Mouse (Mus musculus) cerebellum, postnatal 10 days (tissue): ENCODE measurements around the gene Prss34.
A peak's percentile ranks its signal among the peaks of the same experiment; 100 is the strongest.

Experiments used
- DNase-seq, 2 experiments: peaks; one replicate each; pipeline ENCODE4 v3.0.0; 2021; ENCODE audit warnings: mixed read lengths in 2 of 2

Prss34 gene

DNA sequence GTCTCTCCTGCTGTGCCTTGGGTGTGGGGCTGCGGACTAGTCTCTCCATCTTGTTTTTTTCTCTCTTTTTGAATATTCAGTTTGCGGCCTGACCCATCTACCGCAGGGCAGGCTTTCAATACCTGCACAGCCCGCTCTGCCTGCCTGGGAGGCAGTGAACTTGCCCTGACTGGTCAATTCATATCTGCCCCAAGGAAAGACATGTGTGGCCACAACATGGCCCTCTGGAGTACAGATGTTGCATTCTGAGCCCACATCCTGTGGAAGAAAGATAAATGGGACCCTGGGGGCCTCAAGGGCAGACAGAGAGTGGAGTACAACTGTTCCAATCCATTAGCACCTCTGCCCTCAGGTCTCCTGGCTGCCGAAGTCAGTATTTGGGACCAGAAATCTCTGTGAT, at the start of gene Prss34:
Prss34 (plus strand) TSS at position 301 of the 400 bp plus-strand sequence.
- DNase-seq, result no peak

DNA sequence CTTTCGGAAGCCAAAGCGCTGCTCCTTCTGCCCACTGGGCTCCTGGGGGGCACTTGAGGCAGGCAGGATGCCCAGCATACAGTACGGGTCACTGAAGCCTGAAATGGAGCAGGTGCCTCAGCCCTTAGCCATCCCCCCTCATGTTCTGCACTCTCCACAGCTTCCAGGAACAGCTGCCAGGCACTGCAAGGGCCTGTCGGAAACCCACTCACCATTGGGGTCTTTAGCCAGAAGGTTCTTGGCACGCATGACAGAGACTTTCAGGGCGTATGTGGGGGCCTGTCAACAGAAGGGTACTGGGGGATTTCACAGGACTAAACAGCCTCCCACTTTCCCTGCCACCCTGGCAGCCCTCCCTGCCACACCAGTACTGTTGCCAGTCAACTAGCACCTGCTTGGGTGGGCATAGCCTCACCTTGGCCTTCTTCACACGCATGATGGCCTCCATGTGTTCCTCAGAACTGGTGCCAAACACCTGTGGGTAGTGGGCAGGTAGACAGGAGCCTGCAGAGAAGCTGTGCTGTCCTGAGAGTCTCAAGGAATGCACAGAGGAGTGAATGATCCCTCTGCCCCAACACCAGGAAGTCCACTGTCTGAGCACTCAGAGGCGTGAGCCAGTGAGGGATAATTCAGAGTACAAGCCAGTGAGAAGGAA, 47.9 kb upstream of the Prss34 start:
- DNase-seq, result peak; percentile 91

DNA sequence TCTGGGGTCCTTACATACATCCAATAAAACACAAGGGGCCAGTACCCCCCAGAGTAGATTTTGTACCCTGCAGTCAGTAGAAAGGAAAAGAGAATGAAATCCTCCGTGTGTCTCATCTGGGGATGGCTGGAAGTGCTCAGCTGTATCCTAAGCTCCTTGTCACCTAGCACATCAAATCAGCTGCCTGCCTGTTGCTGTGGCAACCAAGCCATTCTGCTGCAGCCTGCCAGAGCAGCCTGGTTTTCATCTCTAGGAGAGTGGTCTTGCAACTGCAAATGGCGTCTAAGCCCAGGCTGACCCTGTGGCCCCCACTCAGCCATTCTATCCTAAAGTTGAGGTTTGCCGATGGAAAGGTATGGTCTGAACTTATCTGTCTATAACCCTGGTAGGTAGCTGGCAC, 45.6 kb upstream of the Prss34 start:
- peak in 1 of 2 experiments; percentile 13 for DNase-seq

DNA sequence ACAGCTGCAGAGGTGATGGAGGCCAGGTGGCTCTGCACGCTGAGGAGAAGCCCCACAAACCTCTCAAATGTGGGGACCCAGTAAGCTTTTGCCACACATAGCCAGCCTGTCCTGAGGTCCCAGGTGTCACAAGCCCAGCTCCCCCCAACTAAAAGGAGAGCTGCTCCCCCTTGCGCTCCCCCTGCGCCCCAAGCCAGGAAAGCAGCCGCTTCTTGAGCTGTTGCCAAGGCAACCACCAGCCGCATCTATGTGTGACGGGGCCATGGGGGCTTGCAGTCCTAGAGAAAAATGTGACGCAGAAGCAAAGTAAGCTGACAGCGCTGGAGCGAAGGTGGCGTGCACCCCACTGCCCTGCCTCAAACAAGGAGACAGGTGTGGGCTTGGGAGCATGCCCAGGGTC, 44.4 kb upstream of the Prss34 start:
- DNase-seq, result peak; percentile 46 to 47

DNA sequence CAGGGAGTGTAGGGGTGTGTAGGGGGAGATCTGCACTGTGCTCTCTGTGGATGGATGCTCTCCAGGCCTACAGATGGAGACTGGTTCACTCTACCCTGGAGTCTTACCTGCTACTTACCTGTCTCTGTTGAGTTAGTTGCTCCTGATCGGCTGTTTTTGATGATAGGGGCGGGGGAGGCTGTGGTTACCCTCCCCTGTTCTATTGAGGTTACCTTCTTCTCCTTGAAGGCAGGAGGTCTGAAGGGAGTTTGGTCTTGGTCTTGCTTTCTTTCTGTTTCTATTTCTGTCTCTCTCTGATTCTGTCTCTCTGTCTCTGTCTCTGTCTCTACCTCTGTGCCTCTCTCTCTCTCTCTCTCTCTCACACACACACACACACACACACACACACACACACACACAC, 43.1 kb upstream of the Prss34 start:
- DNase-seq, result no peak

DNA sequence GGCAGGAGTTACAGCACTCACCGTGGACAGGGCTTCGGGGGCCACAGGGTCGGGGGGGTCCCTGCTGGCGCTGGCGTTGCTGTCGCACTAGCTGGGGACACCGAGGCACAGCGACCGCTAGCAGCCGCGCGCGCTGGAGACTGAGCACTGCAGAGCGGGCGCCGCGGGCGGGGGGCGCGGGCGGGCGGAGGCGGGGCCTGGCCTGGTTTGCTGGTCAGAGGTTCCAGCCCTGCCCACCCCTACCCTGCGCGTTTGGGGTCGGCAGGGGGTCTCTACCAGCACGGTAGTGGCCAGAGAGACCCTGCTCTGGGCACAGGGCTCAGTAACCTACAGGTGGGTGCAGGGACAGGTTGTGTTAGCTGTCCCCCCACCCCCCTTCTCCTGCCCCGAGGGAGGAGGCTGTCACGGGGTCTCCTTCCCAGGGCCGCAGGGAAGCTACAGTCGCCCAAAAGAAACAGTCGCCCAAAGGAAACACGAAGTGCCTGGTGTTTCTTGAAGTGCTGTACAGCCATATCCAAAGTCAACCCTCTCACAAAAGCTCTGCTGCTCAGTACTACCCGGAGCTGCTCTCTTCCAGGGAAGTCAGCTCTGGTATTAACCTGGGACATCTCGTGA, 41.9 kb upstream of the Prss34 start, which contains the start of gene Baiap3:
Baiap3 (minus strand) TSS at position 225 of the 615 bp plus-strand sequence.
- no peak for DNase-seq

DNA sequence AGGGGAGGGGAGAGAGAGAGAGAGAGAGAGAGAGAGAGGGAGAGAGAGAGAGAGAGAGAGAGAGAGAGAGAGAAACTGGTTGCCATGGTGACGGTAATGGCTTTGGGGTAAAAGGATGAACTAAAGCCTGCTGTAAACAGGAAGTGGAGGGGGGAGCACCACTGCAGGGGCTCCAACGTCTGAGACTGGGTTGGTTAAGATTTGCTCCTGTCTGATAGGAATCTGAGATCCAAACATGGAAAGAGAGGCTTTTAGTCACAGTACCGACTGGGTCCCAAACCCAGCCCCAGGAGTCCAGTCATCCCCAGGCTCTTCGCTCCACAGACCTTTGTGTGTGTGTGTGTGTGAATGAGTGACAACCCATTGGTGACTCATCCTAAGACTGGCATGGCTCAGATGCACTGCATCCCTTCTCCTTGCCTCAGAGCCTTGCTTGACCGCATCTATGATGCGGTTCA, 40.4 kb upstream of the Prss34 start:
- DNase-seq, result no peak

DNA sequence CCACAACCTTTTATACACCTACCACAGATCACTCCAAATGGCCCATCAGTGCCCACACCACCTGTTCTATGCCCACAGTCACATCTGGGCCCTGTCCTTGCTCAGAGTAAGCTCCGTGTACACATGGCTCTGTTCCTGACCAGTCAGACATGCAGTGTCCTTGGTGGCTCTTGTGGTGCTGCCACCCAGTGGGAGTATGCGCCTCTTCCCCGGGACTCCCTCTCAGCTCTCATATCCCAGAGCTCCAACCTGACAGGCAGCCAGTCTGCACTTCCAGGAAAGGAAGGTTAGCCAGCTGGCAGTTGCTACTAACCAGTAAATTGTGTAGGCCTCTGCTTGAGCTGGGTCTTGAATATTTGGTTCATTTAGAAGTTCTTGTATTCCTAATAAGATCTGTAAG, 33.7 kb upstream of the Prss34 start:
- no peak for DNase-seq

DNA sequence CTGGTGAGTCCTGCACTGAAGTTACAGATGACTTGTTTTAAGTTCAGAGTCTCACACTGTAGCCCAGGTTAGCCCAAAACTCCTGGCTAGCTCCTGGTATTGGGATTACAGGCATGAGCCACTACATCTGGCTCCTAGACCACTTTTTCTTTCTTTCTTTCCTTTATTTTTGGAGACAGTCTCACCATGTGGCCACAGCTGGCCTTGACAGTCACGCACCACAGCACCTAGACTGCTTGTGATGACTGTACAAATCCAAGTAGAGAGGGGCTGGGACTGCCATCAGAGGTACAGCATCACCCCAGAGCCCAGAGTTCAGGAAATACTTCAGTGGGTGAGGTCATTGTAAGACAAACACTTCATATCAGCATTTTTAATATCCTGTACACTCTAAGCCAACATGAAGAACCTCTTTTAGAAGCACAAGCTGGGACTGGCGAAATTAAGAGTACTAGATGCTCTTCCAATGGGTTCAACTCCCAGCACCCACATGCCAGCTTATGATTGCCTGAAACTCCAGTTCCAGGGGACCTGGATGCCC, 27.3 kb upstream of the Prss34 start:
- no peak for DNase-seq

DNA sequence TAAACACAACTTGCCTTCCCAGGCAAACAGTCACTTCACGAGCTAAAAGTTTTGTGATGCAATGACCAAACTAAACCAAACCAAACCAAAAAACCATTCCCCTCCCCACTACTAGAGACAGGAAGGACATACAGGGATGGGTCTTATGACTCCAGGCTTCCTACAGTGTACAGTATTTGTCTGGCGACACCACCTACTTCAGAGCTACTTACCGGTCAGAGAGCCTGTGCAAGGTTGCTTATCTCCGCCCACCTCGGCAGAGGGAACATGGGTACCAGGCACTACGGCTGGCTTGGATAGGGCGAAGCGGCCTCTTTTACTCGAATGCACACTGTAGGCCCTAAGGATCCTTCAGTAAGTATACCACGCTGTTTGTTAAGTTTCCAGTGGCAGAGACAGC, 25.9 kb upstream of the Prss34 start:
- DNase-seq, result no peak

DNA sequence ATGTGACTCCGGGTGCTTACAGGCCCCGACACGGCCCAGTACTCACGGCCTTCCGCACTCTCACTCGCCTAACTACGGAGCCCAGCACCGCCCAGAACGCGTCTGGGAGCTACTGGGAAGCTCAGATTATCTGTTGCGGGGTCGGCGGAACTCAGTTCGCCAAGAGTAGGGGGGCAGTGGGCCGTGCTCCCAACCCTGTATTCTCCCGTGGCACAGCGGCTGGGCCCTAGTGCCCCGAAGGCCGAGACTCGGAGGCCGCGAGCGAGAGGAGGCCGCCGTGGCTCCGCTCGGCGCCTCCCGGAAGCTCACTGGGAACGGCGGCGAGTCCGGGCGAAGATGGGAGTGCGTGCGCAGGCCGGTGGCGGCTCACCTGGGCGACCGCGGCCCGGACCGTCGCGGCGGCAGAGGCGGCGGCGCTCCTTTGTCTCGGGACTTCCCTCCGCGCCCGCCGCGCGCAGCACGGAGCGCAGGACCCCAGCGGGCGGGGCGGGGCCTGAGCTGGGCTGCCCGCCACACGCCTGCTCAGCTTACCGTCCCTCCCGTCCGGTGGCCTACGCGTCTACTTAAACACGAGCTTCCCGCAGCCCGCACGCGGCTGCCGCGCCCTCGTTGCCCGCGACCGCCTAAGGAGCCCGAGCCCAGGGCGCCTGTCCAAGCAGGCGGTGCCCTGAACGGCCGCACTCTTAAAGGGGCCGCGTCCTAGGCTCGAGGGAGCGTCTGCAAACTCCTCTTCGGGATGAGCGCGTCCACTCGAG, 25.1 kb upstream of the Prss34 start:
- DNase-seq, result peak; percentile 91 to 92

DNA sequence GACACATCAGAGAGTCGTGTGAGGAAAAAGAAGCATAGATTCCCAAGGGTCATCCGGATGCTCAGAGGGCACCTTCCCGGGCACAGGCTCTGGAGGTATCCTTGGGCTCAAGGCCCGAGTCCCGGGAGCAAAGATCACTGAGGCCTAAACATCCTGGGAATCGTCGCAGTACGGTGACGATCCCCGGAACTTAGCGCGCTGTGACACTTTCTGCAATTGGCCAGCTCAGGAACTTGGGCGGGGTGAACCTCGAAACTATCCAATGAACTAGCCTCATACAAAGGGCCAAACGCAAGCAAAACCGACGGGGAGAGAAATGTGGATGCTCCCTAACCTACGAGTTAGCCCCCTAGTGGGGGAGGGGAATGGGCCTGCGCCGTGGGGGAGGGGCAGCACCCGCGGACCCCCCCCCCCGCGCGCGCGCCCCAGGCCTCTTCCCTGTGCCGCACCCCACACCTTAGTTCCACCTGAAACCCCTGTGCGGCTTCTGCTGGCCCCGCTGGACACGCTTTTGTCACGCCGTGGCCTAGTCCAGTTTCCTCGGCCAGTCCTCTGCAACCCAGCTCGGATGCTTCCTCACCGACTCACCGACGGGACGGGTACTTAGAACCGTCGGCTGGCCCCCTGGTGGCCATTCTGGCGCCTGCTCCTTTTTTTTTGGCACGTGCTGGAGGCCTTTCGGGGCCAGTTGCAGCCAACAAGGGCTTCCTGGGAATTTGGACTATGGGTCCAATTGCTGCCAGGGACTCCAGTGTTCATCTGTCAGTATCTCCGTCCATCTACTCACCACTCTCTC, 24.3 kb upstream of the Prss34 start:
- DNase-seq, result peak; percentile 94 to 96

DNA sequence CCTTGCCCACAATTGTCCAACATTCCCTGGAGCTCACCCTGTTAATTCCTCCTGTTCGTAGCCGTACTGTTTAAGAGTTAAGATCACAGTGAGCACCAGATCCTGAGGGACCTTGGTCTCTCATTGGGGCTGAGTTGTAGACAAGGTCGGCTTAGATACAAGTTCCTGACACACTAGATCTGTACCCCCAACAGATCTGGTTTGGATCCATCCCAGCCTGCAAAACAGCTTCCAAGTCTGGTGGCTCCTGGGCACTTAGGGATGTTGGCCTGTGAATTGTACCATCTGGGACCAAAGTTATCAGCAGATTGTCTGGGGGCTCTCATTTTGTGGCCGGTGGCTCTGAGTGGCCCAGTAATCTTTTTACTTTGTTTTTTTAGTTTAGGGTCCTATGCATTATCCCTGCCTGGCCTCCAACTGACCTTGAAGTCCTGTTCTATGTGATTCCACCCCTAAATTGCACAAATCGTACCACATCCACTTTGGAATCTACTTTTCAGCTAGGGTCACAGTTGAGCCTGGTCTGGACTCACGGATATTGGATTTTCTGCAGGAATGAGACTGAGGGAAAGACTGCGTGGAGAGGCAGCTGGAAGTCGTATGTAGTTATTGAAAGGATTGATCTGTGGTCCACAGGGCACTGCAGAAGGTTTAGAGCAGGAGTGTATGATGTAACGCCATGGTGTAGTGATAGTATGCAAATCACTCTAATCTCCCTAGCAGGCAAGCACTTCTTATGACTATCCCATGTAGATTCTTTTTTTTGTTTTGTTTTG, 23.4 kb upstream of the Prss34 start, which contains the start of gene Ube2i:
Ube2i (minus strand) TSS at position 52 of the 776 bp plus-strand sequence.
- DNase-seq, result peak; percentile 79 to 81

DNA sequence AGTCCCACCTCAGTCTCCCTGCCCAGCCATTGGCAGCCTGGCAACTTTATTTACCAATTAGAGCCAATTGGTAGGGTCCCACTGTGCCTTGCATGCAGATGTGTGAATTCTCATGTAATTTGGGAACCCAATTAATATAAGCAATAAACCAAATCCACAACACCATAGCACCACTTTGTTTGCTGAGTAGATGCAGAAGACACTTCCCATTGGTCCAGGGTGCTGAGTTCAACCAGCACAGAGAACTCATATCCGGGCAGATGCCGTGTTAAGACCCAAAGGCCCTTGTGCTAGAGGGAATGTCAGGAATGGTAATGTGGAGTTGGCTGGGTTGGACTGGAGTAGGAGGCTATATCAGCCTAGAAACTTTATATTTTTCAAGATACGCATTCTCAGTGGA, 22.4 kb upstream of the Prss34 start:
- DNase-seq, result no peak

DNA sequence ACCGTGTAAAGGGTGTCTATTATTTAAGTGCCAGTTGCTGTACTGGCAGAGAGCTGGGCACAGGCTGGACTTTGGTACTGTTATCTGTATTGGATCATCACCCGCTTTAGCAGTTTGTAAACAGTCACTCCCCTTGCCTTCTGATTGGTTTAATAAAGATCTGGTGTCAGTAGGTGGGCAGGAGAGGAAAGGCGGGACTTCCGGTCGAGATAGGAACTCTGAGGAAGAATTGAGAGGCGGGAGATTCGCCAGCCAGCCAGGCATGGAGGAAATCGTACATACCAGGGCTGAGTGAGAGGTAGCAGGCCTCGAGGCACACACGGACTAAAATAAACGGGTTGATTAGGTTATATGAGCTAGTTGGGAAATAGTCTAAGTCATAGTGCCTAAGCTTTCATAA, 16.1 kb upstream of the Prss34 start:
- peak in 1 of 2 experiments; percentile 51 for DNase-seq

DNA sequence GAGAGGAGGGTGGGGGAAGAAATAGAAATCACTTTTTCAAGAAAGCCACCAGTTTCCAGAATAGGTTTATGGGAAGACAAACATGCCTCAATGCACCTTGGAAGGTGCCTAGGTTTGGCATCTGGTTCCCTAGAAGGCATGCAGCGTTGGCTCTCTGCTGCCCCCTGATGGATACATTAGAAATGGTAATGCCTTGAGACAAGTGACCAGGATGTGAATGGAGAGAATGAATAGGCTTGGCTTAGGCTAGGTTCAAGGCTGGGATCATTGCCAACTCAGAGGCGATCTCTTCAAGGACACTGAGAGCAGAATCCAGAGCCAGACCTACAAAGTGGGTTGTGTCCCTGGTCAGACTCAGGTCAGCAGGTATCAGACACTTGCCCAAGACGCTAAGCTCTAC, 13.2 kb upstream of the Prss34 start:
- peak; percentile 94 to 97 for DNase-seq

DNA sequence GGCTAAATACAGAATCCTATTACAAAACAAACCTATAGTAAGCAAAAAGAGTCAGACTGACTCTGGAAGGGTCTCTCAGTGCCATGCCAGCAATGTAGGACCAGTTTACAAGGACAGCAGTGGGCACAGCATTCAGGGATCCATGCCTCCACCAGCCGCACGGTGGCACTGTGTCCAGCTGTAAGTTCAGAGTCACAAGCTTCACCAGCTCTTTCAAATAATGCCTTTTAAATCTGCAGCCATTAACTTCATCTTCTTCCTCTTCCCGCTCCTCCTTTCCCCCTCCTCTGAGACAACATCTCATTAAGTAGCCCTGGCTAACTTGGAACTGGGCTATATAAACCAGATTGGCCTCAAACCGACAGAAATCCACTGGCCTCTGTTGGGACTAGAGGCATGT, 9.4 kb upstream of the Prss34 start:
- DNase-seq, result peak; percentile 75

DNA sequence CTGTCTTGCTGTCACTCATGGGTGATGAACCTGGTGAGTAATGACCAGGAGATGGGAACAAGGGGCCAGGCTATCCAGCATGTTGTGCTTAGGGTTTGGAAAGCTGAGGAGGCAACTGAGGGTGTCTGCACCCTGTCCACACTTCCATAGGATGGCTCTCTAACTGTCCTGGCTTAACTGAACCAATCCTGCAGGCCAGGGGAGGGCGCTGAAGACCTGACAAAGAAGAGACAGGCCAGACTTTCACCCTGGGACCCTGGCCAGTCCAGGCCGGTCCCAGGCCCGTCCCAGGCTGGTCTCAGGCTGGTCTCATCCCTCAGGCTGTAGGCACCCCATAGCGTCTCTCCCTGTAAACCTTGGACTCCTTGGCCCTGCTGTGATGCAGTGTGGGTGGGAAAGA, 7.8 kb upstream of the Prss34 start:
- DNase-seq, result no peak

DNA sequence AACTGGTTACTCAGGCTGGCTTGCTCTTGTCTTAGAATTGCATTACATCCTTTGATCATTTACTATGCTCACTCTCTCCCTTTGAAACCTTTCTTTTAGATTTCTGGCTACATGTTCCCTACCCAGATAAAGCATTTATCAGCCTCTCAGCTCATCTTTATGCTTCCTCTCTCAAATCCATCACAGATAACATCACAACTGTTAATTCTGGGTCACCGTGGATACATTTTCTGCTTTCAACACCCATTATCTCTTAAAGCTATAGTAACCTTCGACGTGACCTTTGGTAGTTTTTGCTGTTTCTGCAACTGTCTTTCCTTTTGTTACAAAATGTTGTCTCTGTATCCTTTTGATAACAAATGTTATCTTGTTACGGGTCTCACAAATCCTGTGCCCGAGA, 4.7 kb upstream of the Prss34 start:
- no peak for DNase-seq

DNA sequence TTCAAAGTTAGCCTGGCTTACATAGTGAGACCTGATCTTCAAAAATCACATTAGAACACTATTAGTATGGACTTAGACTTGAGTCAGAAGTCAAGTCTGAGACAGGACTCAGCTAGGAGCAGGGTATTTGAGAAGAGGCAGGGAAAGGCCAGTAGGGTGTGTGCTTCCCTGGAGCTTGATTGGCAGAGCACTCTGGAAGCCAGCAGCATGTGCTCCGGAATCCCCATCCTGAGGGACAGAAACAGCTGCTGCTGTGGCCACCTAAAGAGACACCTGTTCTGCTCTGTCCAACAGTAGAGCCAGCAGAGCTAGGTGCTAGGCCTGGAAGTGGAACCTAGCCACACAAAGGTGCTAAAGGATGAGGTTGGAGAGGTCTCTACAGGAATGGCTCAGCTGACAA, 4.1 kb upstream of the Prss34 start:
- no peak for DNase-seq

DNA sequence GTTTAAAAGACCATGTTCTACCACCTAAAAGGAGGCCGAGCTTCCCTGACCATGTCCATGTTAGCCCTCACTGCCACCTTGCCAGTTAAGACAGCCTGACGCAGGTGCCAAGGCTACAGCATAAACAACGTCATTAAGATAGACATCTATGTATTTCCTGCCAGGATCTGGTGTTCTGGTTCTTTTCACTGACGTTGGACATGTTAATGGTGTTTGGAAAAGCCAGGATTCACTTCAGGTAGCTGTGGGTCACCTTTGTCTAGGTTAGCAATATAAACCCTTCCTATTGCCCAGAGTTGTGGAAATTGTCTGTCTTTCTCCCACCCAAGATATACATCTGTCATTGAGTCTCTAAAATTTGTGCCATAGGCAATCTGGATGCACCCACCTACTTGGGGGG, 10.2 kb downstream of the Prss34 start, which contains the start of gene Prss28:
Prss28 (plus strand) TSS at position 301 of the 400 bp plus-strand sequence.
- DNase-seq, result no peak

DNA sequence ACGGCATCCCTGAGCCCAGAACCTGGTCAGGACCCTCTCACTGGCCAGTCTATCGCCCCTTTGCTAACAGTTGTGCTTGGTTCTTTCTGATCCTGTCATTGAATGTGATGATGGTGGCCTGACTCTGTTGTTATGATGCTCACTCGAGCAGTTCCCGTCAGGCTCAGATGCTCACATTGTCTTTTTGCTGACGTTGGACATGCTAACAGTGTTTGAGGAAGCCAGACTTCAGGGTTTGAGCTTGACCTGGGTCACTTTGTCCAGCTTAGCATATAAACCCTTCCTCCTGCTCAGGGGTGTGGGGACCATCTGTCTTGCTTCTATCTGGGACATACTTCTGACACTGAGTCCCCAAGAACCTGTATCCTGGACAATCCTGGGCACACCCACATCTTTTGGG, 20.2 kb downstream of the Prss34 start, which contains the start of gene Prss29:
Prss29 (plus strand) TSS at position 301 of the 400 bp plus-strand sequence.
- DNase-seq, result no peak
